Mouse (Mus musculus) neural tube, embryonic 11.5 days (tissue): ENCODE data around the gene Rho. TPM values are rescaled to one million over a fixed set of nuclear protein-coding genes. Genes with fewer than 3 reads are reported as not detected.
A peak's percentile ranks its signal among the peaks of the same experiment; 100 is the strongest.

Source experiments
- ATAC-seq: fragments of 200-750 bp; cut with Nextera tagmentation; 2 replicates; pipeline ENCODE4 v1.8.0; 2017; ENCODE audit warnings: moderate number of reproducible peaks, mild to moderate bottlenecking, moderate TSS enrichment, moderate library complexity; ENCODE audit not compliant: insufficient read depth, low FRiP score, low TSS enrichment
- DNase-seq: peaks from one replicate; pipeline ENCODE4 v3.0.0-alpha.2; 2015; ENCODE audit warnings: low spot score
- H3K27ac ChIP-seq: fragments of 300-500 bp; sonication (generic); 2 replicates; pipeline ENCODE4 v1.5.1; 2014; ENCODE audit warnings: low read depth, mild to moderate bottlenecking, low read length
- H3K27me3 ChIP-seq: fragments of 300-500 bp; sonication (generic); 2 replicates; pipeline ENCODE4 v1.6.1; 2014; ENCODE audit warnings: mild to moderate bottlenecking, low read length, mixed read lengths; ENCODE audit not compliant: control insufficient read depth, insufficient read depth
- H3K36me3 ChIP-seq: fragments of 300-500 bp; sonication (generic); 2 replicates; pipeline ENCODE4 v1.6.1; 2014; ENCODE audit warnings: mild to moderate bottlenecking, low read length, moderate library complexity, mixed read lengths; ENCODE audit not compliant: control insufficient read depth, insufficient read depth
- H3K4me1 ChIP-seq: fragments of 300-500 bp; sonication (generic); 2 replicates; pipeline ENCODE4 v1.6.1; 2014; ENCODE audit warnings: low read length, mixed read lengths; ENCODE audit not compliant: control insufficient read depth, insufficient read depth
- H3K4me2 ChIP-seq: fragments of 300-500 bp; sonication (generic); 2 replicates; pipeline ENCODE4 v1.6.1; 2014; ENCODE audit warnings: low read depth, mild to moderate bottlenecking, moderate library complexity
- H3K4me3 ChIP-seq: fragments of 300-500 bp; sonication (generic); 2 replicates; pipeline ENCODE4 v1.5.1; 2014; ENCODE audit warnings: low read depth, low read length
- H3K9ac ChIP-seq: fragments of 300-500 bp; sonication (generic); 2 replicates; pipeline ENCODE4 v1.6.1; 2014; ENCODE audit warnings: mild to moderate bottlenecking, low read length
- H3K9me3 ChIP-seq: fragments of 300-500 bp; sonication (generic); 2 replicates; pipeline ENCODE4 v1.6.1; 2016; ENCODE audit warnings: low read length; ENCODE audit not compliant: control insufficient read depth
- WGBS: fragments of 180-500 bp; shearing (Covaris S2); extraction: QIAGEN DNeasy Blood & Tissue Kit; methylation state at CpG from one replicate; pipeline ENCODE4 v1.1.7; 2014; 5-methylcytosine and 5-hydroxymethylcytosine counted together
- polyA plus RNA-seq: library from polyadenylated mRNA; unstranded; fragments of >200 nt; fragmentation: Nextera tagmentation; extraction: Ambion mirVana; gene quantifications from 2 replicates; pipeline ENCODE4 v1.2.1, GENCODE M21; 2014

Rho gene
- polyA plus RNA-seq, 1 experiment from 2014 or later = not detected

DNA sequence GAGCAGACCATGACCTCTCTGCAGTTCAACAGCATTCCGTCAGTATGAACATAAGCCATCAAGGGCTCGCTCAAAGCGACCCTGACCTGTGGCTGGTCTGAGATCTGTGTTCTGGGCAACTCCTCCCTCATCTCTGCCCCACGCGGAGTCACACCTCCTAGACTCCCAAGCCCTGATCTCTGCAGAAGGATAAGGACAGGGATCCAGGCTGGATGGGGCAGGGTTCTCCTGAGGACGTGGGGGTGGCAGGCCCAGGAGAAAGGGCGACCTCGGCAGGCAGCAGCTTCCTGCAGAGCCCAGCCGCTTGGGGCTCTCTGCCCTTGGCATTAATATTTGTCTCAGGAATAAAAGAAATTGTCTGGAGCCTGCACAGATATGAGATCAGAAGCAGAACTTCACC lies 54.1 kb downstream of the Rho start:
- H3K27me3 ChIP-seq = no peaks in the 10 kb centered on the region
- DNase-seq = no peak
- H3K36me3 ChIP-seq = no peaks in the 10 kb centered on the region
- ATAC-seq = no peak
- WGBS = 58% methylated on average over 9 of the region's 9 CpGs
- H3K27ac ChIP-seq = no peak overlapping the region
- H3K4me1 ChIP-seq = peaks cover 26% of the 10 kb centered on the region
- no peak overlapping the region for H3K9ac ChIP-seq
- H3K4me3 ChIP-seq = no peak overlapping the region
- H3K9me3 ChIP-seq = no peaks in the 10 kb centered on the region
- no peak overlapping the region for H3K4me2 ChIP-seq

DNA sequence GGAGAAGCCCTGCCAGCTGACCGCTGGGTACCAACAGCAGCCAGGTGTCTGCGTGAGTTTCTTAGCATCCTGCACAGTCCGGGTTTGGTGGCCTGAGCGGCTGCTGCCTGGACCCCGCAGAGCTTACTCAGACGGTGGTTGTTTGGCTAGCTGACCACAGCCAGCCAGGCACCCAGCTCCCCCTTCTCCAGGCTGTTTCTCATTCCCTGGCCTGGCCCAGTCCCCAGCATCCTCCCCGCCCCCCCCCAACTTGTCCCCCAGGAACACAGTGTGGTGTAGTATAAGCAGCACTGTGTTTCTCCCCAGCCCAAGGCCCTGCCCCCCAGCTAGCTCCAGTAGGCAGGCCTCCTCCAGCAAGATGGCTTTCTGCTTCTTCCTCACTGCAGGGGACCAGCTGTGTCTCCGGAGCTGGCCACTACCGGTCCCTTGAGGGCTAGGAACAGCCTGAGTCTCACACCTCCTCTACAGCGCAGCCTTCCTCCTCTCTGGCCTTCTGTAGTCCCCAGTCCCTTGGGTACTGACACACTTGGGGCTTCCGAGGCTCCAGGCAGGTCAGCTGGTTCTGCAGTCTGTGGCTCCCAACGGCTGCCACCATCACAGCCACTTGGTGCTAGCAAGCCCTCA lies 55.0 kb downstream of the Rho start:
- WGBS = 47% methylated on average over 12 of the region's 12 CpGs
- Histone ChIP-seq H3K9ac (no peak overlapping the region), H3K27ac (no peak overlapping the region)

DNA sequence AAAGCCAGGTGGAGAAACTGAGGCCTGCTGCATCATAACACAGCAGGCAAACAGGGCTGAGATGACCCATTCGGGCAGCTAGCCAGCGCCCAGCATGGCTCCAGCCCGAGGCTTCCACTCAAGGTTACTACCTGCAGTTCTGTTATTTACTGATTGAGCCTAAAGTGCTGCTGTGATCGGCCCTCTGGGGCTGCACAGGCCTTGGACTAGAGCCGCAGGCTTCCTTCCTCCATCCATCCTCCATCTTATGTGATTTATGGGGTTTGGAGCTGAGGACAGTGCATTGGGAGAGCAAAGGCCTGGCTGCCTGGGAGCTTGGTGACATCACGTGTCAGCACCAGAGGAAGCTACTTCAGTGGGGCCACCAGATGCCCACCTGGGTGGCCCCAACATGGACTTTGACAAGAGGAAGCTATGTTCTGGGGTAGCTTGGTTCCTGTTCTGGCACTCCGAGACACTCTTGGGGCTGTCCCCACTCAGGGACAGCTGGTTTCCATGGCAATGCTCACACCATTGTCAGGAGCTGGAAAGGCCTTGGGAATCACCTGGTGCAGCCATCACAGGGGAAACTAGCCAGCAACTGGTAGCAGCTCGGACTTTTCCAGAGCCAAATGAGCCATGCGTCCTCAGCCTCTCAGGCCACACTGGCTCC lies 55.7 kb downstream of the Rho start:
- Histone ChIP-seq H3K9me3 (no peaks in the 10 kb centered on the region), H3K4me2 (peak overlapping the region; percentile 16), H3K4me3 (no peak overlapping the region), H3K27ac (no peak overlapping the region), H3K4me1 (peaks cover 34% of the 10 kb centered on the region), H3K9ac (peak overlapping the region; percentile 10; the same call in 1 of the 2 replicates), H3K36me3 (no peaks in the 10 kb centered on the region), H3K27me3 (0 out of 2 replicates have a peak, but pooled peaks cover under 1% of the 10 kb centered on the region)
- DNase-seq (no peak), ATAC-seq (no peak)
- WGBS = 48% methylated on average over 9 of the region's 9 CpGs

More for the DNA sequence above, 55.0 kb downstream of the Rho start:
- no peak overlapping the region for H3K4me3 ChIP-seq
- ATAC-seq (no peak; the same call in 1 of the 2 replicates), DNase-seq (no peak)
- peak overlapping the region; percentile 16 for H3K4me2 ChIP-seq
- H3K9me3 ChIP-seq = no peaks in the 10 kb centered on the region
- no peaks in the 10 kb centered on the region for H3K27me3 ChIP-seq
- H3K4me1 ChIP-seq = peaks cover 31% of the 10 kb centered on the region
- H3K36me3 ChIP-seq = no peaks in the 10 kb centered on the region

DNA sequence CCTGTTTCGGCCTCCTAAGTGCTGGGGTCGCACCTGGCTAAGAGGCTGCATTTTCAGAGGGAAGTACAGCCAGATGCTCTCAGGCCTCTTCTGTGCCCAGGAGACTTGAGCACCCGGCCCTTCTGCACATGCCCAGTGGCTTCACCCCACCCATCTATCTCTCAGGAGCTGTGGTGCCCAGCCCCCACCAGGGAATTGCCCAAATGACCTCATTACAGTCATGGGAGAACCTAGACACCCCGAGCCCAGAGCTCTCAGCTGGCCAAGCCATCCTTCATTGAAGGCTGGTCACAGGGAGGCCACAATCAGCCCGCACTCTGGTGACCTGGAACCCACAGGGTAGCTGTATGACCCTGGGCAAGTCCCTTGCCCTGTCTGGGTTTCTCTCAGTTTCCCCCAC lies 57.5 kb downstream of the Rho start:
- no peak for DNase-seq
- WGBS = 73% methylated on average over 5 of the region's 5 CpGs
- no peaks in the 10 kb centered on the region for H3K36me3 ChIP-seq
- peaks cover 18% of the 10 kb centered on the region for H3K27me3 ChIP-seq
- no peak overlapping the region for H3K9ac ChIP-seq
- peak overlapping the region; percentile 10; the same call in 1 of the 2 replicates for H3K4me2 ChIP-seq
- no peak overlapping the region for H3K27ac ChIP-seq
- no peaks in the 10 kb centered on the region for H3K9me3 ChIP-seq
- H3K4me1 ChIP-seq = peaks cover 36% of the 10 kb centered on the region
- ATAC-seq = no peak
- H3K4me3 ChIP-seq = no peak overlapping the region

DNA sequence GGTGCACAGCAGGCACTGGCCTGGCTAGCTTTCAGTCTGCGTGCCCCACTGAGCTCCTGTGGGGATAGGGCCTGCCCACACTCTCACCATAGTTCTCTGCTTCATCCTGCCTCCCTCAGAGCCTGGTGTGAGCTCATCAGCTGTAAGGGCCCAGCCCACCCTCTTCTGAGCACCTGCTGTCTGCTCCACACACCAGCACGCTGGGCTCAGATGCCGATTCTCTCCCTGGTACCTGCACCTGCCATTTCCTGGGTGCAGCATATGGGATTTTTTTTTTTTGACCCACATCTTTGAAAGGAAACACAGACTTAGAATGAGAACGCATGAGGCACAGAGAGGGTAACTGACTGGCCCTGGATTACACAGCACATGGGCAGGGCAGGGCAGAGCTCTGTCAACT lies 58.1 kb downstream of the Rho start:
- H3K9ac ChIP-seq = no peak overlapping the region
- H3K36me3 ChIP-seq = no peaks in the 10 kb centered on the region
- no peaks in the 10 kb centered on the region for H3K9me3 ChIP-seq
- H3K4me2 ChIP-seq = peak overlapping the region; percentile 12; the same call in 1 of the 2 replicates
- 77% methylated on average over 4 of the region's 4 CpGs for WGBS
- no peak overlapping the region for H3K27ac ChIP-seq
- H3K4me1 ChIP-seq = peaks cover 36% of the 10 kb centered on the region
- no peak overlapping the region for H3K4me3 ChIP-seq
- ATAC-seq (no peak), DNase-seq (no peak)
- H3K27me3 ChIP-seq = peaks cover 24% of the 10 kb centered on the region

Other genes starting within 250 kb of the Rho start
- gene Tmem40, start 169.3 kb upstream of the Rho start, polyA plus RNA-seq = 2.0 and 2.3 TPM in 2 replicates
- 37.7 and 37.9 TPM in 2 replicates for gene Cand2, start 157.2 kb upstream of the Rho start, polyA plus RNA-seq
- gene Rpl32, start 123.0 kb upstream of the Rho start, polyA plus RNA-seq = 1,610 and 1,750 TPM in 2 replicates
- 0.80 and 1.4 TPM in 2 replicates for gene Efcab12, start 93.3 kb upstream of the Rho start, polyA plus RNA-seq
- 19.7 and 20.8 TPM in 2 replicates for gene Mbd4, start 78.4 kb upstream of the Rho start, polyA plus RNA-seq
- gene Ift122, start 78.3 kb upstream of the Rho start, polyA plus RNA-seq = 24.4 and 31.6 TPM in 2 replicates
- gene H1foo, start 13.2 kb downstream of the Rho start, polyA plus RNA-seq = not detected in 2 replicates
- 23.8 and 28.7 TPM in 2 replicates for gene Plxnd1, start 63.3 kb downstream of the Rho start, polyA plus RNA-seq